In genomic region chr7:80039699-80040098, GRCm38 (mm10) we compare ENCODE assay signal across 15 mouse cellular contexts.
"Had no signal": no experiment of that assay in that cellular context is flagged by ENCODE, and none has a peak within 500 bp of the region (broad histone marks: within the 10 kb centered on the region; RNA-seq: fewer than 3 reads in every experiment).

No protein-coding gene starts in this region.

- H3K27me3 ChIP-seq: intestine, embryonic 15.5 days; limb, embryonic 15.5 days; liver, embryonic 12.5 days; midbrain, embryonic 12.5 days; neural tube, embryonic 13.5 days; stomach, embryonic 15.5 days had no signal

- H3K4me3 ChIP-seq: intestine, embryonic 15.5 days; limb, embryonic 15.5 days; liver, embryonic 12.5 days; midbrain, embryonic 12.5 days; neural tube, embryonic 13.5 days; stomach, embryonic 15.5 days had no signal

- H3K36me3 ChIP-seq: intestine, embryonic 15.5 days; neural tube, embryonic 13.5 days had no signal

- ATAC-seq: intestine, embryonic 15.5 days; liver, embryonic 12.5 days; midbrain, embryonic 16.5 days had no signal

- DNase-seq: kidney, adult 18-20 months; kidney, postnatal 10 days; kidney, postnatal 4 days; lung, embryonic 14.5 days; lung, postnatal 10 days; lung, postnatal 4 days; thymus, adult 18-20 months; thymus, postnatal 14 days had no signal

- H3K27ac ChIP-seq: intestine, embryonic 15.5 days; limb, embryonic 15.5 days; liver, embryonic 12.5 days; neural tube, embryonic 13.5 days; stomach, embryonic 15.5 days had no signal
